Mouse (Mus musculus) brain, embryonic 14.5 days (tissue): ENCODE results near the gene Spsb1.

Source experiments
- CTCF ChIP-seq: fragments of 200-500 bp; IDR thresholded peaks from 2 replicates; pipeline ENCODE4 v1.5.1; 2012; ENCODE audit warnings: inconsistent platforms, mild to moderate bottlenecking, moderate library complexity, borderline replicate concordance; ENCODE audit not compliant: insufficient read depth, insufficient read length; ENCODE audit errors: extremely low read depth
- POLR2A ChIP-seq: fragments of 200-500 bp; IDR thresholded peaks from 2 replicates; pipeline ENCODE4 v1.6.1; 2012; ENCODE audit warnings: mild to moderate bottlenecking, inconsistent platforms, borderline replicate concordance; ENCODE audit not compliant: poor library complexity, insufficient read depth, insufficient read length, severe bottlenecking; ENCODE audit errors: extremely low read depth

- TF ChIP-seq CTCF: no peak
- TF ChIP-seq POLR2A: no peak
Measured at GRCm38 (mm10) chr4:149998786-149999509, 44.1 kb upstream of the Spsb1 start.
